Mouse (Mus musculus): Measurements from ENCODE around the gene Olfr1420. TPM values are rescaled to one million over a fixed set of nuclear protein-coding genes. Genes with fewer than 3 reads are reported as not detected.

Olfr1420 gene
- polyA plus RNA-seq (2017; shearing (Covaris generic)): 0.17 TPM

DNA sequence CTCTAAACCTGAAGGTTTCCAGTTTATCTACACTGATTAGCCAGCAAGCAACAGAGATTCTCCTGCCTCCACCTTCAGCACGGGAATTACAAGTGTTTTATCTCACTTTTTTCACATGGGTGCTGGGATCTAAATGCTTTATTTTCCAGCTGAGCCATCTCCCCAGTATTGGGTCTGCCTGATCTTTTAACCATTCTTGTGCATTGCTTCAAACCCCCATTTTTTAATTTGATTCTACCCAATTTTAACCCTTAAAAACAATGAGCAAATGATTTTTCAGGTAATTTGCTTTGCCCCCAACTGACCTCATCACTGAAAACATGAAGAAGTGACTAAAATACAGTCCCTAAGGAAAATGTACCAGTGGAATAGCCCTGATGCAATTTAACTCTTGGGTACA, at the start of gene Olfr1420:
Olfr1420 (plus strand) TSS at position 301 of the 400 bp plus-strand sequence.

DNA sequence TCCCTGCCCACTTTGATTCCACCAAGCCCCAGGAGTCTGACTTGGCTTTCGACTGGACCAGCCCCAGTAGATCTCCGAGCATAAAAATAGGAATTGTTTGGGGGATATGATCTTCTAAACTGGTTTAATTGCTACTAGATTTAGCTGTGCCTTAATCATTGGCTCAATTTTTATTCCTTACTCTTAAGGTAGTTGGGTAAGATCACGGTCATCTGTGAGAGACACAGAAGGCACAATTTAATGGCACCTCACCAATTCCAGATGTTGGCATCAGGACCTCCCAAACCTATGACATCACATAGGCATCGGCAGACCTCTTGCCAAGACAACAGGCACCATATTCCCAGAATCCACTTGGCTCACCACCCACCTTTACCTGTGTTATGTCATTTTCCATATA, 47.2 kb upstream of the Olfr1420 start, which contains the start of gene Olfr1417:
Olfr1417 (minus strand) TSS at position 101 of the 400 bp plus-strand sequence.

DNA sequence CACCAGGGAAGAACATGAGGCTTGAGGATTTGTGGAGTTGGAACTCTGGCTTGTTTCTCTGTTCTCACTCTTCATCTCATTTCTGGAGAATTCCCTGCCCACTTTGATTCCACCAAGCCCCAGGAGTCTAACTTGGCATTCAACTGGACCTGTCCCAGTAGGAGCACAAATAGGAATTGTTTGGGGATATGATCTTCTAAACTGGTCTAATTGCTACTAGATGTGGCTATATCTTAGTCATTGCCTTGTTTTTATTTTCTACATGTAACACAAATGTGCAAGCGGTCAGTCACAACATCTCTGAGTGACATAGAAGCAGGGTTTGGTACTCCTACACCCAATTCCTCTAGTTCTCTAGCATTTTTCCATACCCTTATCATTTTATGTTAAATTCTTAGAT, 25.4 kb upstream of the Olfr1420 start, which contains the start of gene Olfr1418:
Olfr1418 (minus strand) TSS at position 101 of the 400 bp plus-strand sequence.

DNA sequence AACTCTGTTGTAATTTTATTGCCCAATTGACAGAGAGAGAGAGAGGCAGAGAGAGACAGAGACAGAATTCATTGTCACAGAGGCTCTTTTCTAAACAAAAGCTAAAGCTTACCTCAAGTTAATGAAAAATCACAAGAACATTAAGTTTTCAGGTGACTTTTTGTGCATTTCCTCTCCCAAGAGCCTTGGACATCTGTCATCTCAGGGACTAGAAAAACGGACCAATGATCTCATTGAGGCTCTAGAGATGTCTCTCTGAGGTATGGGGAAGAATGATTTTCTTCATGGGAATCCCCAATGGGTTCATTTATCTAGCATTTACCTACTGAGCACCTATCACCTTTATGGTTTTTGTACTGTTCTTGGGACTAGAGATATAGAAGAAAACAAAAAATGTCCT, 11.4 kb upstream of the Olfr1420 start, which contains the start of gene Olfr1419:
Olfr1419 (minus strand) TSS at position 101 of the 400 bp plus-strand sequence.

DNA sequence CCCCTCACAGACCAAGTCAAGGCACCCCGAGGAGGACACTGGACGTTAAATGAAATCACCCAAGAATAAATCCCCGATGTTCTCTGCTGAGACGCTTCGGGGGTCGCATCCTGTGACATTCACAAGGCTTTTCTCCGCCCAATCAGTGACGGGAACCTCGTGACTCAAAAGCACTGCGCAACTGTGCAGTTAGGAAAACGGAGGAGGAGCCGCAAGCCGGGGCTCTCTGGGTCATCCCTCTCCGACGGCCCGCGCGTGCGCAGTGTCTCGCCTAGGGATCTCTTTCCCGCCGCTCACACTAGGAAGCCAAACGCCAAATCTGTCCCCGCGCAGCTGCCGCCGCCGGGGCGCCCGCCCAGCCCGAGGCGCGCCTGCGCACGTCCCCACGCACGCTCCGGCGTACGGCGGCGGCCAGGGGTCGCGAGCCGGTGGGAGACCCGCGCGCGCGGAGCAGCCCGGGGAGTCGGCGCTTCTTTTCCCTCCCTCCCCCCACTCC, 25.7 kb downstream of the Olfr1420 start, which contains the start of gene Patl1:
Patl1 (plus strand) TSS at position 363 of the 496 bp plus-strand sequence.

Other genes starting within 250 kb of the Olfr1420 start
- gene Ms4a3, start 245.7 kb upstream of the Olfr1420 start, polyA plus RNA-seq (2017; shearing (Covaris generic)): not detected
- gene Oosp2, start 226.0 kb upstream of the Olfr1420 start, polyA plus RNA-seq (2017; shearing (Covaris generic)): not detected
- gene Oosp1, start 195.4 kb upstream of the Olfr1420 start, polyA plus RNA-seq (2017; shearing (Covaris generic)): not detected
- not detected for gene Oosp3, start 189.5 kb upstream of the Olfr1420 start, polyA plus RNA-seq (2017; shearing (Covaris generic))
- gene Gif, start 139.0 kb upstream of the Olfr1420 start, polyA plus RNA-seq (2017; shearing (Covaris generic)): not detected
- 49.4 TPM for gene Mrpl16, start 116.2 kb upstream of the Olfr1420 start, polyA plus RNA-seq (2017; shearing (Covaris generic))
- gene Stx3, start 67.2 kb upstream of the Olfr1420 start, polyA plus RNA-seq (2017; shearing (Covaris generic)): 2.6 TPM
- gene Olfr1417, start 47.3 kb upstream of the Olfr1420 start, polyA plus RNA-seq (2017; shearing (Covaris generic)): not detected
- not detected for gene Olfr1418, start 25.5 kb upstream of the Olfr1420 start, polyA plus RNA-seq (2017; shearing (Covaris generic))
- gene Olfr1419, start 11.5 kb upstream of the Olfr1420 start, polyA plus RNA-seq (2017; shearing (Covaris generic)): not detected
- gene Patl1, start 25.8 kb downstream of the Olfr1420 start, polyA plus RNA-seq (2017; shearing (Covaris generic)): 20.6 TPM
- 4.1 TPM for gene Osbp, start 79.4 kb downstream of the Olfr1420 start, polyA plus RNA-seq (2017; shearing (Covaris generic))
- gene Olfr1423, start 154.8 kb downstream of the Olfr1420 start, polyA plus RNA-seq (2017; shearing (Covaris generic)): not detected
- not detected for gene Olfr1424, start 176.1 kb downstream of the Olfr1420 start, polyA plus RNA-seq (2017; shearing (Covaris generic))
- not detected for gene Olfr1425, start 191.2 kb downstream of the Olfr1420 start, polyA plus RNA-seq (2017; shearing (Covaris generic))
- gene Olfr1426, start 205.4 kb downstream of the Olfr1420 start, polyA plus RNA-seq (2017; shearing (Covaris generic)): not detected
- not detected for gene Olfr1427, start 216.8 kb downstream of the Olfr1420 start, polyA plus RNA-seq (2017; shearing (Covaris generic))
- not detected for gene Olfr1428, start 229.3 kb downstream of the Olfr1420 start, polyA plus RNA-seq (2017; shearing (Covaris generic))
- gene Olfr76, start 236.6 kb downstream of the Olfr1420 start, polyA plus RNA-seq (2017; shearing (Covaris generic)): not detected